Mouse (Mus musculus): ENCODE data around the gene Vmn1r26. TPM values are rescaled to one million over a fixed set of nuclear protein-coding genes. Genes with fewer than 3 reads are reported as not detected.
"Not testable (repeated sequence)": the region's sequence is repeated elsewhere in the genome, so short reads cannot be mapped to it uniquely, and the experiment has no call there.

Vmn1r26 gene
- not detected in 2 replicates for polyA plus RNA-seq (2014; fragmentation: Nextera tagmentation; extraction: Ambion mirVana)

DNA sequence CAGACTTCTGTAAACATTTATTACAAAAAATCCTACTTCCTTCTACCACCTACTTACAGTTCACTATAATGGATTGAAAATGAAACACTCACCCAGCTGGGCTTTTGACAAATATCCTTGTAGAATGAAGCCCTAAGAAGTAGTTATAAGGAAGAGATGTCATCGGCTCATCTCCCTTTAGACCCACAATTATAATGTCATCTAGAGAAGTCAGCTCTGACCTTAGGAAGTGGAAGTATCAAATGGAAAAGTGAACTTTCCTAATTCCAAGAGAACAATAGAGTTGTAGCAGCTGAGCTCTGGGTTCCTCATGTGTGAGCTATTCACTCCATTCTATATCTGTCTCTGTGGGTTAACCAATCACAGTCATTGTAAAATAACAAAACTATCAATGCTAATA lies at the start of gene Vmn1r26:
TSS of gene Vmn1r26 (minus strand) at position 101 of the 400 bp plus-strand sequence.
- WGBS: 96% methylated on average over 1 of the region's 1 CpGs
- H3K4me3 ChIP-seq (ENCODE audit: low read depth, low read length): no peak within 1 kb of the TSS
- H3K4me1 ChIP-seq (ENCODE audit: control insufficient read depth, insufficient read depth, low read length): no peaks in the 10 kb centered on the region
- no peaks in the 10 kb centered on the region for H3K9me3 ChIP-seq (ENCODE audit: control insufficient read depth, low read length)
- no peaks in the 10 kb centered on the region for H3K27me3 ChIP-seq (ENCODE audit: control insufficient read depth, insufficient read depth, low read length)
- ATAC-seq (ENCODE audit: low read depth): no peak
- no peak within 1 kb of the TSS for H3K9ac ChIP-seq (replicated peaks; ENCODE audit: low read depth, low read length)
- H3K36me3 ChIP-seq (ENCODE audit: control insufficient read depth, insufficient read depth, low read length): no peaks in the 10 kb centered on the region
- no peak within 1 kb of the TSS for H3K4me2 ChIP-seq (ENCODE audit: low read depth, low read length)
- H3K27ac ChIP-seq (ENCODE audit: low read depth, low read length): no peak within 1 kb of the TSS

DNA sequence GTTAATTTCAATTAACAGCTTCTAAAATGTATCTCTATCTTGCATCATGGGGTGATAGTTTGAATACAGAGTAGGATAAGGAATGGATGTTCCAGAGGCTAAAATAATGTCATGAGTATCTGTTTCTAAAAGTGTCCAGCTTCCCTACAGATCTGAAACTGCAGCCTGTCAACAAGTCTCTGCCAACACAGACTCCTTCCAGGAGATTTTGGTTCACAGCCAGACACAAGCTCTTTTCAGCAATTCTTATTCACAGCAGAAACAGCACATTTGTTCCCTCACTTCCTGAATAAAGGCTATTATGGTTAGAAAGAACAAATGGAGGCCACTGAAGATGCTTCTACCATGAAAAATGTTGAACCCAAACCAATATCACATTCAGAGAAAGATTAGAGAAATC lies 29.1 kb upstream of the Vmn1r26 start:
- H3K36me3 ChIP-seq (ENCODE audit: control insufficient read depth, insufficient read depth, low read length): no peaks in the 10 kb centered on the region
- H3K27me3 ChIP-seq (ENCODE audit: control insufficient read depth, insufficient read depth, low read length): no peaks in the 10 kb centered on the region
- no peak for ATAC-seq (ENCODE audit: low read depth)
- no peak overlapping the region for H3K27ac ChIP-seq (ENCODE audit: low read depth, low read length)
- no peaks in the 10 kb centered on the region for H3K9me3 ChIP-seq (ENCODE audit: control insufficient read depth, low read length)
- H3K4me3 ChIP-seq (ENCODE audit: low read depth, low read length): no peak overlapping the region
- H3K9ac ChIP-seq (replicated peaks; ENCODE audit: low read depth, low read length): no peak overlapping the region
- H3K4me1 ChIP-seq (ENCODE audit: control insufficient read depth, insufficient read depth, low read length): no peaks in the 10 kb centered on the region
- H3K4me2 ChIP-seq (ENCODE audit: low read depth, low read length): no peak overlapping the region

DNA sequence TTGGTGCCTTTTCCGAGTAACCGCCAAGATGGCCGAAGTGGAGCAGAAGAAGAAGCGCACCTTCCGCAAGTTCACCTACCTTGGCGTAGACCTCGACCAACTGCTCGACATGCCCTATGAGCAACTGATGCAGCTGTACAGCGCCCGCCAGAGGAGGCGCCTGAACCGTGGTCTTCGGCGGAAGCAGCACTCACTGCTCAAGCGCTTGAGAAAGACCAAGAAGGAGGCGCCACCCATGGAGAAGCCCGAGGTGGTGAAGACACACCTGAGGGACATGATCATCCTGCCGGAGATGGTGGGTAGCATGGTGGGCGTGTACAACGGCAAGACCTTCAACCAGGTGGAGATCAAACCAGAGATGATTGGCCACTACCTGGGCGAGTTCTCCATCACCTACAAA lies 2.5 kb upstream of the Vmn1r26 start:
- not testable (repeated sequence) for H3K9ac ChIP-seq (replicated peaks; ENCODE audit: low read depth, low read length); H3K9me3 ChIP-seq (ENCODE audit: control insufficient read depth, low read length); H3K27me3 ChIP-seq (ENCODE audit: control insufficient read depth, insufficient read depth, low read length); H3K4me2 ChIP-seq (ENCODE audit: low read depth, low read length); ATAC-seq (ENCODE audit: low read depth); H3K4me1 ChIP-seq (ENCODE audit: control insufficient read depth, insufficient read depth, low read length); H3K4me3 ChIP-seq (ENCODE audit: low read depth, low read length); H3K27ac ChIP-seq (ENCODE audit: low read depth, low read length); H3K36me3 ChIP-seq (ENCODE audit: control insufficient read depth, insufficient read depth, low read length)
- 92% methylated on average over 20 of the region's 21 CpGs for WGBS

DNA sequence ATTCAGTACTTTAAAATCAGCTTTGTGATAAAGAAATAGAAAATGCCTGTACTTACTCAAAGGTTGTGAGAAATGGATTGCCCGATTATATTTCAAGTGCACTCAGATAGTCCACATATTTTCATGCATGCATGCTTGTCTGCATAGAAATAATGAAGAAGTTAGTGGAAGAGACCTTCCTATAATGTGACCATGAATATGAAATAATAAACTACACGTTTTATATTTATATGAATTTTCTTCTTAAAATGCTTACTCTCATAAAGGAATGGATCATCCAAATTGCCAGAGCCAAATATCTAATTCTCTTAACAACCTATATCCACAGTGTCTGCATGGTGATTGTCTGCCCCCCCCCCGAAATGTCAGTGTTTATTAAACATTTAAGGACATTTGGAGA lies 34.2 kb downstream of the Vmn1r26 start, which contains the start of gene Vmn1r25:
TSS of gene Vmn1r25 (minus strand) at position 101 of the 400 bp plus-strand sequence.
- Histone ChIP-seq H3K4me2 (ENCODE audit: low read depth, low read length) (no peak within 1 kb of the TSS), H3K9me3 (ENCODE audit: control insufficient read depth, low read length) (no peaks in the 10 kb centered on the region), H3K4me3 (ENCODE audit: low read depth, low read length) (no peak within 1 kb of the TSS), H3K4me1 (ENCODE audit: control insufficient read depth, insufficient read depth, low read length) (no peaks in the 10 kb centered on the region), H3K27me3 (ENCODE audit: control insufficient read depth, insufficient read depth, low read length) (no peaks in the 10 kb centered on the region), H3K9ac (replicated peaks; ENCODE audit: low read depth, low read length) (no peak within 1 kb of the TSS), H3K36me3 (ENCODE audit: control insufficient read depth, insufficient read depth, low read length) (no peaks in the 10 kb centered on the region), H3K27ac (ENCODE audit: low read depth, low read length) (no peak within 1 kb of the TSS)
- no peak for ATAC-seq (ENCODE audit: low read depth)
- WGBS: 73% methylated on average over 3 of the region's 3 CpGs

DNA sequence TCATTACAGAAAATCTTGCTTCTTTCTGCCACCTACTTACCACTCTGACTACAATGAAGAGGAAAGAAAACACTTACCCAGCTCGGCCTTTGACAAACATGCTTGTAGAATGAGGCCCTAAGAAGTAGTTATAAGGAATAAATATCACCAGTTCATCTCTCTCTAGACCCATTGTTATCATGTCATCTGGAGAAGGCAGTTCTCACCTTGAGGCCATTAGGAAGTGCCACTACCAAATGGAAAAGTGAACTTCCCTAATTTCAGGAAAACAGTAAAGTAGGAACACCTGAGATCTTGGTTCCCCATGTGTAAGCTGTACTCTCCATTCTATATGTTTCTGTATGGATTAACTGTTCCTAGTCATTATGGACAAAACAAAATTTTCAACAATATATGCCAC lies 53.6 kb downstream of the Vmn1r26 start, which contains the start of gene Vmn1r24:
TSS of gene Vmn1r24 (minus strand) at position 101 of the 400 bp plus-strand sequence.
- not testable (repeated sequence) for H3K4me3 ChIP-seq (ENCODE audit: low read depth, low read length); H3K27ac ChIP-seq (ENCODE audit: low read depth, low read length); H3K9me3 ChIP-seq (ENCODE audit: control insufficient read depth, low read length); H3K4me2 ChIP-seq (ENCODE audit: low read depth, low read length); ATAC-seq (ENCODE audit: low read depth); H3K9ac ChIP-seq (replicated peaks; ENCODE audit: low read depth, low read length); H3K36me3 ChIP-seq (ENCODE audit: control insufficient read depth, insufficient read depth, low read length); H3K27me3 ChIP-seq (ENCODE audit: control insufficient read depth, insufficient read depth, low read length); H3K4me1 ChIP-seq (ENCODE audit: control insufficient read depth, insufficient read depth, low read length)
- 84% methylated on average over 1 of the region's 1 CpGs for whole genome bisulfite sequencing

Other genes starting within 250 kb of the Vmn1r26 start
- 91.4 and 148 TPM in 2 replicates for gene Vopp1, start 190.0 kb downstream of the Vmn1r26 start, polyA plus RNA-seq (2014; fragmentation: Nextera tagmentation; extraction: Ambion mirVana)
- gene Vmn1r21, start 164.8 kb downstream of the Vmn1r26 start, polyA plus RNA-seq (2014; fragmentation: Nextera tagmentation; extraction: Ambion mirVana): 0.16 TPM in 1 of 2 replicates, not detected in the other
- not detected in 2 replicates for gene Vmn1r22, start 107.1 kb downstream of the Vmn1r26 start, polyA plus RNA-seq (2014; fragmentation: Nextera tagmentation; extraction: Ambion mirVana)
- not detected in 2 replicates for gene Vmn1r23, start 88.3 kb downstream of the Vmn1r26 start, polyA plus RNA-seq (2014; fragmentation: Nextera tagmentation; extraction: Ambion mirVana)
- gene Vmn1r24, start 53.7 kb downstream of the Vmn1r26 start, polyA plus RNA-seq (2014; fragmentation: Nextera tagmentation; extraction: Ambion mirVana): not detected in 2 replicates
- not detected in 2 replicates for gene Vmn1r25, start 34.3 kb downstream of the Vmn1r26 start, polyA plus RNA-seq (2014; fragmentation: Nextera tagmentation; extraction: Ambion mirVana)
- not detected in 2 replicates for gene Vmn1r27, start 203.7 kb upstream of the Vmn1r26 start, polyA plus RNA-seq (2014; fragmentation: Nextera tagmentation; extraction: Ambion mirVana)
- not detected in 2 replicates for gene Vmn1r28, start 246.9 kb upstream of the Vmn1r26 start, polyA plus RNA-seq (2014; fragmentation: Nextera tagmentation; extraction: Ambion mirVana)

All from neural tube, embryonic 14.5 days (tissue).